Mouse (Mus musculus) cerebellum, adult 11 months (tissue): ENCODE results near the gene Erbb4.

Source experiments
- DNase-seq: peaks from one replicate; pipeline ENCODE4 v3.0.0; 2022

Gene Erbb4

GRCm38 (mm10) chr1:68049856-68050255 lies 1058.0 kb downstream of the Erbb4 start:
- no peak for DNase-seq

- DNase-seq: no peak
These were observed 1060.7 kb downstream of the Erbb4 start for GRCm38 (mm10) chr1:68047139-68047538.

DNA sequence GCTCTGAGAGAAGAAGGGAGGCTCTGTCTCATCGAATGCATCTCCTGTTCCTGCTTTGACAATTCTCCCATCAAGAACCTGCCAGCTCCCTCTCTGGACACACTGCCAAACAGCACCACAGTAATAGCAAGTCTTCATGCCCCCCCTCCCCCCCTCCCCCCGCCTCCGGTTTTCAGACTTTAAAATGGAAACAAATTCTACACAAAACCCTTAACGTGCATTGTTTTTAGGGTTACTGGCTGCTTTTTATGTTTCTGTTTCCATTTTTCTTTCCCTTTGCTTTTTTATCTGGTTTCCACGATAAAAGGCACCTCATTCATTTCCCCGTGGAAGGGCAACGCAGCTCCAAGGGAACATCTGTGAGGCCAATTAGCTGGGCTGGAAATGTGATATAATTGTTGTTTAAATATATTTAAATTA lies 1061.3 kb downstream of the Erbb4 start:
- DNase-seq: no peak

DNA sequence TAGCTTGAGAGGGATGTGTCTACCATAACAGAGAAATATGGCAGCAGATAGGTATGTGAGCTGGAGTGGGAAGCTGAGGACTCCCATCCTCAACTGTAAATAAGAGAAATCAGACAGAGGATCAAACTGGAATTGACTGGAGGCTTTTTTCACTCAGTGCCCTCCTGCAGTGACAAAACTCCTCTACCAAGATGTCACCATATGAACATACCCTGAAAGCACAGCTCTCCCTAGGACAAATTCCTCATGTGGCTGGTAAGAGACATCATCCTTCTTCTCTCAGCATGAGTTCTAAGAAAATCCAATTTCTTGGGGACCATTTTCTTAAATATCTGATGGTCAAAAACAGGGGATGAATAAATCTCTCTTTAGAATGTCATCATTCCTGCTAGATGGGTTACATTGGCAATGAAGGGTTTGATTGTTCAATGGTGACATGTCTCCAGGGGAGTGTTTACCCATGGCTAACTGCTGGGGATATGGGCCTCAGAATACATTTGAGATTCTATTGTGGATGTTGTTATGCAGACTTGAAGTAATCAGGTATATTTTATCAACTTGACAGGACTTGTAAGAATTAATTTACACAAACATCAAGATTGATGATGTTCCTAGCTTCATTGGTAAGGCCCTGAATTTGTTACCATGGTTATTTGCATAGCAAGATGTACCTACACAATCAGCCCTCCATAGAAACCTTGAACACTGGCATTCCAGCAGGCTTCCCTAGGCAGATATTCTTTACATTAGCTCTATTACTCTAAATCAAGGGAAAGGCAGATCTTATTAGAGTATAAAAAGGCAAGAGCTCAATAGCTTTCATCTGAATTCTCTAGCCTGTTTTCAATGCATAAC lies 1083.5 kb downstream of the Erbb4 start:
- DNase-seq: no peak

GRCm38 (mm10) chr1:68020020-68020419 lies 1087.8 kb downstream of the Erbb4 start:
- no peak for DNase-seq

DNA sequence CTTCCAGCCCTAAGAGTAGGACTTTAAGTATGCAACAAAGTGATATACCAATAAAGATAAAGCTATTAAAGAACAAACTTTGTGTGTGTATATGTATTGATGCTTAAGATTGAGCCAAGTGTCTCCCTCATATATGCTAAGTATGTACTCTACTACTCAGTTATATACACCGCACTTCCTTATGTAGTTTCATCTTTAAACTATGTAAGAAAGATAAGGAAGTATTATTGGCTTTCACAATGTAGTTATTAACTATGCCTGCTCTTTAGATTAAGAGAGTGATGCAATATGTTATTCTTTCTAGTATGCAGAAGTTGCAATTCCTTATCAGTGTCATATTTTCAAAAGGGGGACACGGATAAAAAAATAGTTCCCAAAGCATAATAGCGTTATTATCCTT lies 1088.2 kb downstream of the Erbb4 start:
- no peak for DNase-seq
